ENCODE assay signal across 7 mouse cellular contexts in the genomic region with DNA sequence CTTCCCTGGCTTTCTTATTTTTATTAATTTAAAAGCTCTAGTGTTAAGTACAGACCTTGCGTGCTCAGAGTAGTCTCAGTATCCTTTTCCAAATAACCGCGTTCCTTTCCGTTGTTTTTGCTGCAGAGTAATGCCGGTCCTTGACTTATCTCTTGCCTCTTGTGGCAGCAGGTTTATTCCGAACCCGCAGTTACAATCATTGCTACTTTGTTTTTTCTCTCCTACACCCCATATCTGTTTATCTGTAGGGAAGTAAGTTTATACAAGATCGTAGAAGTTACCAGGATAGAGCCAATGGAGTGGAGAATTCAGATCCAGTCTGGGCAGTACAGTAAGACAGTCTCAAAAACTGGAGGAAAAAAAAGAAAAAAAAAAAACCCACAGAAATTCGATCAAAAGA. TPM values are rescaled to one million over a fixed set of nuclear protein-coding genes. Genes with fewer than 3 reads are reported as not detected.
DNase-seq lines count a peak whose midpoint lies in the region; ATAC-seq and TF ChIP-seq lines count a peak whose summit lies in the region.

No protein-coding gene starts in this region.

- H3K27ac ChIP-seq in lung, embryonic 14.5 days (ENCODE audit: low read depth) = peak overlapping the region; percentile 96; the same call in 1 of the 2 replicates
- peak overlapping the region; percentile 62 for H3K27ac ChIP-seq in embryonic fibroblast, embryonic 13.5 days (ENCODE audit: insufficient read depth, low read length)
- H3K27ac ChIP-seq in limb, embryonic 12.5 days = peak overlapping the region; percentile 99
- no peak overlapping the region for H3K27ac ChIP-seq in olfactory bulb, adult 2 months (ENCODE audit: insufficient read depth, low read depth, low read length)

- H3K4me1 ChIP-seq in lung, embryonic 14.5 days (ENCODE audit: insufficient read depth) = no peaks in the 10 kb centered on the region
- H3K4me1 ChIP-seq in embryonic fibroblast, embryonic 13.5 days (ENCODE audit: control insufficient read depth, insufficient read depth, low read length) = peaks cover 2% of the 10 kb centered on the region; the same call in 1 of the 2 replicates
- peaks cover 28% of the 10 kb centered on the region for H3K4me1 ChIP-seq in limb, embryonic 12.5 days (replicated peaks)
- H3K4me1 ChIP-seq in olfactory bulb, adult 2 months (ENCODE audit: control insufficient read depth, insufficient read depth, low read length) = peaks cover 11% of the 10 kb centered on the region

- H3K4me2 ChIP-seq in lung, embryonic 14.5 days = peak overlapping the region; percentile 70
- H3K4me2 ChIP-seq in limb, embryonic 12.5 days = peak overlapping the region; percentile 76

- ATAC-seq in lung, embryonic 14.5 days (ENCODE audit: insufficient read depth) = no peak
- no peak for ATAC-seq in limb, embryonic 12.5 days (ENCODE audit: insufficient number of reproducible peaks, insufficient read depth, low FRiP score, low TSS enrichment, low read depth)

- peak overlapping the region; percentile 97 for H3K4me3 ChIP-seq in lung, embryonic 14.5 days (ENCODE audit: low read depth, low read length)
- peak overlapping the region; percentile 89 for H3K4me3 ChIP-seq in embryonic fibroblast, embryonic 13.5 days (ENCODE audit: insufficient read depth, low read length)
- H3K4me3 ChIP-seq in limb, embryonic 12.5 days (replicated peaks) = peak overlapping the region; percentile 90
- peak overlapping the region; percentile 86 for H3K4me3 ChIP-seq in olfactory bulb, adult 2 months (ENCODE audit: insufficient read depth, low read depth, low read length)

- peak overlapping the region; percentile 80 for H3K9ac ChIP-seq in lung, embryonic 14.5 days
- peak overlapping the region; percentile 96 for H3K9ac ChIP-seq in limb, embryonic 12.5 days (replicated peaks)

- 2% methylated on average over 9 of the region's 9 CpGs for WGBS in lung, embryonic 14.5 days
- 7% methylated on average over 9 of the region's 9 CpGs for WGBS in limb, embryonic 12.5 days
- WGBS in olfactory bulb, adult 2 months = 3% methylated on average over 9 of the region's 9 CpGs

- no peaks in the 10 kb centered on the region for H3K27me3 ChIP-seq in lung, embryonic 14.5 days (ENCODE audit: insufficient read depth, low read length)
- no peaks in the 10 kb centered on the region for H3K27me3 ChIP-seq in limb, embryonic 12.5 days

- H3K9me3 ChIP-seq in lung, embryonic 14.5 days (ENCODE audit: low read depth, low read length) = no peaks in the 10 kb centered on the region
- H3K9me3 ChIP-seq in limb, embryonic 12.5 days = peaks cover 6% of the 10 kb centered on the region; the same call in 1 of the 2 replicates

- peaks cover 58% of the 10 kb centered on the region for H3K36me3 ChIP-seq in lung, embryonic 14.5 days (ENCODE audit: insufficient read depth)
- peaks cover 72% of the 10 kb centered on the region for H3K36me3 ChIP-seq in limb, embryonic 12.5 days

- TF ChIP-seq CTCF in lung, embryonic 14.5 days (IDR thresholded peaks at IDR 0.05; ENCODE audit: low read depth) = no peak
- TF ChIP-seq CTCF in embryonic fibroblast, embryonic 13.5 days (IDR thresholded peaks at IDR 0.05; ENCODE audit: borderline replicate concordance, insufficient read depth, low read length) = no peak
- TF ChIP-seq CTCF in olfactory bulb, adult 2 months (IDR thresholded peaks at IDR 0.05; ENCODE audit: insufficient read depth, low read depth, low read length) = no peak

- no peak for TF ChIP-seq POLR2A in embryonic fibroblast, embryonic 13.5 days (IDR thresholded peaks at IDR 0.05; ENCODE audit: low read depth, low read length)
- TF ChIP-seq POLR2A in olfactory bulb, adult 2 months (IDR thresholded peaks at IDR 0.05; ENCODE audit: insufficient read depth, low read depth, low read length) = no peak

- no peak for DNase-seq in lung, embryonic 14.5 days
- DNase-seq in lung, postnatal 10 days = no peak
- DNase-seq in adrenal gland, postnatal 14 days = no peak
- no peak for DNase-seq in urinary bladder, postnatal 10 days (ENCODE audit: low spot score)

RNA-seq across cellular contexts. Expression of a gene that starts 0.8 kb away (rescaled TPM):
- polyA plus RNA-seq in lung, embryonic 14.5 days (2014; fragmentation: Nextera tagmentation; extraction: Ambion mirVana) = 20.1 and 20.3 TPM in 2 replicates
- polyA plus RNA-seq in embryonic fibroblast, embryonic 13.5 days (2011; ENCODE audit: insufficient read length, low read depth, missing spikeins) = 3.9 and 4.2 TPM in 2 replicates
- polyA plus RNA-seq in limb, embryonic 12.5 days (2016; fragmentation: Nextera tagmentation; extraction: Ambion mirVana) = 34.1 and 35.9 TPM in 2 replicates
- polyA plus RNA-seq in olfactory bulb, adult 2 months (2012; ENCODE audit: insufficient read depth, insufficient read length, low replicate concordance, missing spikeins) = 2,394 TPM in 1 of 2 replicates, not detected in the other
- 11.2 and 35.8 TPM in 2 replicates for total RNA-seq in adrenal gland, postnatal 14 days (2021)

RNA-seq across cellular contexts. Expression of a gene that starts 0.9 kb away (rescaled TPM):
- 21.2 and 24.3 TPM in 2 replicates for polyA plus RNA-seq in lung, embryonic 14.5 days (2014; fragmentation: Nextera tagmentation; extraction: Ambion mirVana)
- polyA plus RNA-seq in embryonic fibroblast, embryonic 13.5 days (2011; ENCODE audit: insufficient read length, low read depth, missing spikeins) = 11.0 and 12.4 TPM in 2 replicates
- 61.9 and 65.5 TPM in 2 replicates for polyA plus RNA-seq in limb, embryonic 12.5 days (2016; fragmentation: Nextera tagmentation; extraction: Ambion mirVana)
- not detected in 2 replicates for polyA plus RNA-seq in olfactory bulb, adult 2 months (2012; ENCODE audit: insufficient read depth, insufficient read length, low replicate concordance, missing spikeins)
- total RNA-seq in adrenal gland, postnatal 14 days (2021) = 10.0 and 13.8 TPM in 2 replicates

RNA-seq across cellular contexts. Expression of a gene that starts 10.3 kb away (rescaled TPM):
- 52.8 and 54.7 TPM in 2 replicates for polyA plus RNA-seq in lung, embryonic 14.5 days (2014; fragmentation: Nextera tagmentation; extraction: Ambion mirVana)
- 21.3 and 24.3 TPM in 2 replicates for polyA plus RNA-seq in embryonic fibroblast, embryonic 13.5 days (2011; ENCODE audit: insufficient read length, low read depth, missing spikeins)
- polyA plus RNA-seq in limb, embryonic 12.5 days (2016; fragmentation: Nextera tagmentation; extraction: Ambion mirVana) = 79.5 and 84.1 TPM in 2 replicates
- not detected in 2 replicates for polyA plus RNA-seq in olfactory bulb, adult 2 months (2012; ENCODE audit: insufficient read depth, insufficient read length, low replicate concordance, missing spikeins)
- 25.9 and 28.1 TPM in 2 replicates for total RNA-seq in adrenal gland, postnatal 14 days (2021)

RNA-seq across cellular contexts. Expression of a gene that starts 25.1 kb away (rescaled TPM):
- 8.6 and 12.2 TPM in 2 replicates for polyA plus RNA-seq in lung, embryonic 14.5 days (2014; fragmentation: Nextera tagmentation; extraction: Ambion mirVana)
- 1.4 and 1.7 TPM in 2 replicates for polyA plus RNA-seq in embryonic fibroblast, embryonic 13.5 days (2011; ENCODE audit: insufficient read length, low read depth, missing spikeins)
- polyA plus RNA-seq in limb, embryonic 12.5 days (2016; fragmentation: Nextera tagmentation; extraction: Ambion mirVana) = 142 and 145 TPM in 2 replicates
- polyA plus RNA-seq in olfactory bulb, adult 2 months (2012; ENCODE audit: insufficient read depth, insufficient read length, low replicate concordance, missing spikeins) = not detected in 2 replicates
- 4.3 and 4.9 TPM in 2 replicates for total RNA-seq in adrenal gland, postnatal 14 days (2021)

RNA-seq across cellular contexts. Expression of a gene that starts 25.5 kb away (rescaled TPM):
- polyA plus RNA-seq in lung, embryonic 14.5 days (2014; fragmentation: Nextera tagmentation; extraction: Ambion mirVana) = 26.0 and 33.7 TPM in 2 replicates
- 37.0 and 37.5 TPM in 2 replicates for polyA plus RNA-seq in embryonic fibroblast, embryonic 13.5 days (2011; ENCODE audit: insufficient read length, low read depth, missing spikeins)
- polyA plus RNA-seq in limb, embryonic 12.5 days (2016; fragmentation: Nextera tagmentation; extraction: Ambion mirVana) = 40.9 and 45.3 TPM in 2 replicates
- not detected in 2 replicates for polyA plus RNA-seq in olfactory bulb, adult 2 months (2012; ENCODE audit: insufficient read depth, insufficient read length, low replicate concordance, missing spikeins)
- 38.9 and 45.6 TPM in 2 replicates for total RNA-seq in adrenal gland, postnatal 14 days (2021)

Comparison
In these comparisons a context has a peak if more than half of its experiments do, and no peak if none do; other contexts are left out.
1. RNA of a gene that starts 0.9 kb away (polyA plus RNA-seq): 61.9 to 65.5 TPM in limb, embryonic 12.5 days, 21.2 to 24.3 TPM in lung, embryonic 14.5 days and 11.0 to 12.4 TPM in embryonic fibroblast, embryonic 13.5 days; not detected in olfactory bulb, adult 2 months; every median in the first group is over 10 times any median in the second.
2. RNA of a gene that starts 10.3 kb away (polyA plus RNA-seq): 79.5 to 84.1 TPM in limb, embryonic 12.5 days, 52.8 to 54.7 TPM in lung, embryonic 14.5 days and 21.3 to 24.3 TPM in embryonic fibroblast, embryonic 13.5 days; not detected in olfactory bulb, adult 2 months; every median in the first group is over 10 times any median in the second.
3. Peak in every context shown above with its lines, with median percentiles within 50 percentile points of each other: H3K4me3 ChIP-seq.